Mouse (Mus musculus) lung, postnatal 0 days (tissue): ENCODE measurements around the gene Ptbp1.

Source experiments
- CTCF ChIP-seq: IDR thresholded peaks from 2 replicates; pipeline ENCODE4 v1.5.1; 2016; ENCODE audit warnings: antibody characterized with exemption, mild to moderate bottlenecking
- EP300 ChIP-seq: IDR thresholded peaks from 2 replicates; pipeline ENCODE4 v1.6.1; 2016; ENCODE audit warnings: antibody characterized with exemption, mild to moderate bottlenecking, control low read depth

- TF ChIP-seq CTCF (no peak), EP300 (no peak)
Observed at GRCm38 (mm10) chr10:79861230-79862048, 7.2 kb downstream of the Ptbp1 start.
